Mouse (Mus musculus) bone marrow, adult 2 months (tissue): ENCODE data around the gene Tulp4. TPM values are rescaled to one million over a fixed set of nuclear protein-coding genes. Genes with fewer than 3 reads are reported as not detected.
"Not testable (repeated sequence)": the region's sequence is repeated elsewhere in the genome, so short reads cannot be mapped to it uniquely, and the experiment has no call there.

Experiments used
- H3K27ac ChIP-seq: fragments of 200-500 bp; 2 replicates; pipeline ENCODE4 v1.5.1; 2012; ENCODE audit warnings: low read depth, mild to moderate bottlenecking, control low read depth, inconsistent platforms, low read length; ENCODE audit not compliant: control insufficient read depth, poor library complexity, insufficient read depth
- H3K4me1 ChIP-seq: fragments of 200-500 bp; 2 replicates; pipeline ENCODE4 v1.6.1; 2011; ENCODE audit warnings: low read length; ENCODE audit not compliant: control insufficient read depth, insufficient read depth
- H3K4me3 ChIP-seq: fragments of 200-500 bp; replicated peaks from 2 replicates; pipeline ENCODE3; 2011; ENCODE audit warnings: mild to moderate bottlenecking, low read depth, low read length, control low read depth; ENCODE audit not compliant: control insufficient read depth
- CTCF ChIP-seq: fragments of 200-500 bp; IDR thresholded peaks from 2 replicates; pipeline ENCODE4 v1.5.1; 2011; ENCODE audit warnings: low read length, control low read depth; ENCODE audit not compliant: control insufficient read depth, insufficient read depth
- POLR2A ChIP-seq: fragments of 200-500 bp; IDR thresholded peaks from 2 replicates; pipeline ENCODE4 v1.6.1; 2011; ENCODE audit warnings: low read depth, mild to moderate bottlenecking, control low read depth, low read length, borderline replicate concordance; ENCODE audit not compliant: control insufficient read depth
- WGBS: fragments of 180-500 bp; shearing (Covaris S2); methylation state at CpG from one replicate; pipeline ENCODE4 v1.1.7; 2018; 5-methylcytosine and 5-hydroxymethylcytosine counted together
- polyA plus RNA-seq: library from polyadenylated mRNA; stranded (reverse); fragments of >200 nt; gene quantifications from 2 replicates; pipeline ENCODE4 v1.2.4, GENCODE M21; 2011; ENCODE audit warnings: low replicate concordance; ENCODE audit not compliant: missing spikeins, insufficient read depth, insufficient read length

The Tulp4 gene
- polyA plus RNA-seq, 1 experiment = 9.0 TPM

DNA sequence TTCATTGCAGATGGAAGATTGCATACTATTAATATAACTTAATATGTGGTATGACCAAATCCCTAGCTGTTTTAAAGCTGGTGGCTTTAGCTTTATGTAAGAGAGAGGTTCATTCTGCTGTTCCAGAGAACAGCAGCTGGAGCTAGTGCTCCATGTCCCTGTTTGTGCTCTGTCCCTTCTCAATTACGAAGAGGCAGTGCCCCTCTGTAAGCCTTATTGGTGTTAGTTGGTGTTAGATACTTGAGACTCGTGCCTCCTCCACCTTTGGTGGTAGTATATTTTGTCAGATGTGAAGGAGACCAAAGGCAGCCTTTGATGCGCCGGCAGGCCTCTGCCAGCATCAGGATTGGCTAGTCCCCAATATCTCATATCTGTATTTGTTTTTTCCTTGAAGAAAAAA, 92.9 kb downstream of the Tulp4 start:
- Histone ChIP-seq H3K4me1 (no peaks in the 10 kb centered on the region), H3K27ac (no peak overlapping the region), H3K4me3 (no peak overlapping the region)
- WGBS = 56% methylated on average over 4 of the region's 4 CpGs
- TF ChIP-seq CTCF (no peak), POLR2A (no peak)

GRCm38 (mm10) chr17:6201522-6202250, 95.4 kb downstream of the Tulp4 start:
- Histone ChIP-seq H3K4me1 (no peaks in the 10 kb centered on the region), H3K27ac (no peak overlapping the region), H3K4me3 (no peak overlapping the region)
- TF ChIP-seq CTCF (no peak), POLR2A (no peak)
- 86% methylated on average over 14 of the region's 14 CpGs for WGBS

DNA sequence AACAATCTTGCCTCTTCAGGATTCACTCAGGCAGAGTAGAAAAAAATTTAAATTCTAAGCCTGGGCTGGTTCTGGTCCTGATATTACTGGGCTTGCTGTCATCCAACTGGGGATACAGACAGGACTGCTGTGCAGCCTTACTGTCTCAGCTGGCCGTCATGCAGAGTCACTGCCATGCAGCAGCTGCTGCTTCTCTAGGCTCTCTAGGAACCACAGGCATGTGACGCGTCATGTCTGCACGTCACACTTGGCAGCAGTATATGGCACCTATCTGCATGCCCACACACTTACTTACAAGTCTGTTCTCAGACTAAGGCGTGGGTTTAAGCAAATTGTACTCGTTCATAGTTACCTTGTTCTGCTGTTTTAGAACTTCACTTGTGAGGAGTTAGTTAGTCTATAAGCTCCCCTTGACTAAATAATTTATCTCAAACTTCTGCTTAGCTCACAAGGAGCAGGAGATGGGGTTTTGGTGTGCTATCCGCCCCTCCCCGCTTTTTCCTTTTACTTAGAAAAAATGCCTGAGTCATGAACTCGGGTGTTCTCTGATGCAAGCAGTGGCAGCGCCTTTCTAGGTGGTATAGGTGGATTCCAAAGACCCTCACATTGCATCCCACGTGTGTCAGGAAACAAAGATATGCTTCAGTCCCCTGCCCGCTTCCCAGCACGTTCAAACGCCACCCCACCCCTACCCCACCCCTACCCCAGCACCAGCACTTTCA, 96.3 kb downstream of the Tulp4 start:
- no peak overlapping the region for H3K27ac ChIP-seq
- TF ChIP-seq POLR2A = no peak
- TF ChIP-seq CTCF = no peak
- WGBS = 33% methylated on average over 14 of the region's 14 CpGs

DNA sequence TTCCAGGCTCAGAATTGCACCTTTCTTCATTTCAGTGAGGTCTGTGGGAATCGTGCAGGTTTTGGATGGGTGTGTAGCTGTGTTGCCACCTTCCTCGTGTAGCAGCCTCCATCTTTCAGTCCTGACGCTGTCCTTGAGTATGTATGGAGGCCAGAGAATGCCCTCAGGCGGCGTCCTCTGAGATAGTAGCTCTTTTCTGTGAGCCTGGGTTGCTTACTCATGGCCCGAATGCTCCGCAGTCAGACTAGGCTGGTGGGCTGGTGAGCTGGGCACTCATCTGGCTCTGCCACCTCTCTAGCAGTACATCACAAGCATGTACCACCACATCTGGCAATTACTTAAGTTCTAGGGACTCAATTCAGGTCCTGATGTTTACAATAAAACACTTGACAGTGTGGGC, 96.9 kb downstream of the Tulp4 start:
- H3K27ac ChIP-seq = no peak overlapping the region
- H3K4me1 ChIP-seq = no peaks in the 10 kb centered on the region
- WGBS = 79% methylated on average over 7 of the region's 7 CpGs
- no peak overlapping the region for H3K4me3 ChIP-seq
- TF ChIP-seq CTCF (no peak), POLR2A (no peak)

More for the DNA sequence above, 96.3 kb downstream of the Tulp4 start:
- no peak overlapping the region for H3K4me3 ChIP-seq
- no peaks in the 10 kb centered on the region for H3K4me1 ChIP-seq

DNA sequence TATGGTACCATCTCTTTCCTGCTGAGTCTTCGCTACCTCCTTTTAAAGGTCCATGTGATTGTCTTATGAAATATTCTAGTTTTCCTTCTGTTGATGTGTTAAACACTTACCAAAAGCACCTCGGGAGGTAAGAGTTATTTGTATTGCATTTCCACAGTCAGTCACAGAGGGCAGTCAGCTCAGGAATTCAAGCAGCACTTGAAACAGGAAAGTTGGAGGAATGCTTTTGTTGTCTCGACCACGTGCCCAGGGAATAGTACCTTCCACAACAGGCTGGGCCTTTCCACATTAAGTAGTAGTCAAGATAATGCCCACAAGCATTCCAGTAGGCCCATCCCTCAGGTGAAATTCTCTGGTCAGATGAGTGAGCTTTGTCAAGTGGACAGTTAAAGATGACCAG, 97.6 kb downstream of the Tulp4 start:
- no peak overlapping the region for H3K27ac ChIP-seq
- H3K4me3 ChIP-seq = no peak overlapping the region
- 54% methylated on average over 4 of the region's 4 CpGs for WGBS
- TF ChIP-seq POLR2A = no peak
- no peak for TF ChIP-seq CTCF
- no peaks in the 10 kb centered on the region for H3K4me1 ChIP-seq

GRCm38 (mm10) chr17:6211721-6212120, 105.5 kb downstream of the Tulp4 start:
- H3K4me1 ChIP-seq = no peaks in the 10 kb centered on the region
- 76% methylated on average over 1 of the region's 1 CpGs for WGBS
- H3K4me3 ChIP-seq = no peak overlapping the region
- TF ChIP-seq POLR2A = no peak
- no peak for TF ChIP-seq CTCF
- no peak overlapping the region for H3K27ac ChIP-seq

DNA sequence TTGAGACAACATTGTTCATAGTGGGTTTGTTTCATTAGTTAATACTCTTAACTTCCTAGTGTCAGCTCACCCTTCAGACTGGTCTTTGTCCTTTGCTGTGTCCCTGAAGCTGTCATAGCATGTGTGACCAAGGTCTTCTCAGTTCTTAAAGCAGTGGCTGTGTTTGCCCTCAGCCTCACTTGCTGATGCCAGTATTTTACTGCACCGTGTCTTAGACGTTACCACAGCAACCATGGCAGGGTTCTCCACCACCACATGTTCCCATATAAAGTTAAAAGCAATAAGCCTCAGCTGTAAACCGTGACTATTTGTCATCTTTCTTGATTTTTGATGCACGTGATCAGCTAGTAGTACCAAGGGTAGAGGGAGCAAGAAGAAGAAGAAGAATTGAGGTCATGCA, 109.4 kb downstream of the Tulp4 start:
- Histone ChIP-seq H3K4me3 (no peak overlapping the region), H3K27ac (no peak overlapping the region), H3K4me1 (no peaks in the 10 kb centered on the region)
- TF ChIP-seq POLR2A (no peak), CTCF (no peak)
- 70% methylated on average over 4 of the region's 4 CpGs for WGBS

GRCm38 (mm10) chr17:6216514-6216913, 110.3 kb downstream of the Tulp4 start:
- no peak overlapping the region for H3K27ac ChIP-seq
- no peaks in the 10 kb centered on the region for H3K4me1 ChIP-seq
- WGBS = 83% methylated on average over 10 of the region's 10 CpGs
- TF ChIP-seq CTCF = no peak
- TF ChIP-seq POLR2A = no peak
- H3K4me3 ChIP-seq = no peak overlapping the region

DNA sequence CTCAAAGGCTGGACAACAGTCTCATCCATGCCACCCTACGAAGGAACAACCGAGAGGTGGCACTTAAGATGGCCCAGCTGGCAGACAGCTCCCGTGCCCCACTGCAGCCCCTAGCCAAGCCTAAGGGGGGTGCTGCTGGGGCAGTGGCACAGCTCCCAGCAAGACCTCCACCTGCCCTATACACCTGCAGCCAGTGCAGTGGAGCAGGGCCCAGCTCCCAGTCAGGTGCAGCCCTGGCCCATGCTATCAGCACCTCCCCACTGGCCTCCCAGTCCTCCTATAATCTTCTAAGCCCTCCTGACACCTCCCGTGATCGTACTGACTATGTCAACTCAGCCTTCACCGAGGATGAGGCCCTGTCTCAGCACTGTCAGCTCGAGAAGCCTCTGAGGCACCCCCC, 126.4 kb downstream of the Tulp4 start:
- not testable (repeated sequence) for H3K27ac ChIP-seq, H3K4me1 ChIP-seq, H3K4me3 ChIP-seq
- no CpG with 5 or more reads among the region's 7 CpGs for whole genome bisulfite sequencing

GRCm38 (mm10) chr17:6251298-6251697, 145.1 kb downstream of the Tulp4 start:
- H3K4me3 ChIP-seq = not testable (repeated sequence)
- WGBS = 88% methylated on average over 1 of the region's 1 CpGs

DNA sequence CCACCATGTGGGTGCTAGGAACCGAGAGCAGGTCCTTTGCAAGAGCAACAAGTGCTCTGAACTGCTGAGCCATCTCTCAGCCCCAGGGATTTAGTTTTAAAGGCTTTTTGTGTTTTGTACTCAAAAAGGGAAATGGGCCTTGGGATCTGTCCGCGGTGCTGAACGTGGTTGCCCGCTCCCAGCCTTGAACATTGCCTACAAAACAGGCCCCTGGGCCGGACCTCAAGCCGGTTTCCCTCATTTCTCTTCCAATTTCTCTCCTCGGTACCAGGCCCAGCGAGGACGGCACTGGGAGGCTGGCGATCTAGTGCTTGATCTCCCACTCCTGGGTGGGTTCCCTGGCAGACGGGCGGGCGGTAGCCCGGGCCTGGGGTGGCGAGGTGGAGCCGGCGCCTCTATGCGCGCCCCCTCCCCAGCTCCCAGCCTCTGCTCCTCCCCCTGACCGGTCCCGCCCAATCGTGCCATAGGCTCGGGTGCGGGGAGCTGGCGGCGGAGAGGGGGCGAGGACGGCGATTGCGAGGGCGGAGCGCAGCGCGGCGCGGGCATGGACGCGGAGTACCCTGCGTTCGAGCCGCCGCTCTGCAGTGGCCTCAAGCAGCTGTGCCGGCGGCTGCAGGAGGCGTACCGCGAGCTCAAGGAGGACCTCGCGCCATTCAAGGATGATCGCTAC, 150.3 kb downstream of the Tulp4 start, which contains the start of gene Tmem181a:
Gene Tmem181a, plus strand, starts transcription at position 461 of the 670 bp plus-strand sequence.
- H3K4me3 ChIP-seq, H3K27ac ChIP-seq, H3K4me1 ChIP-seq: not testable (repeated sequence)
- 3% methylated on average over 19 of the region's 51 CpGs for WGBS

More at GRCm38 (mm10) chr17:6251298-6251697, 145.1 kb downstream of the Tulp4 start:
- H3K27ac ChIP-seq, H3K4me1 ChIP-seq: not testable (repeated sequence)
